Mouse (Mus musculus): ENCODE data around the gene Ubl7. TPM values are rescaled to one million over a fixed set of nuclear protein-coding genes. Genes with fewer than 3 reads are reported as not detected.

The Ubl7 gene
- total RNA-seq, 4 experiments from 2014 or later, result 109 to 132 (median 111) TPM

- no peak for DNase-seq (ENCODE audit: low spot score in 2 of 2)
Measured at GRCm38 (mm10) chr9:57912571-57912970, 1.8 kb downstream of the Ubl7 start.

DNA sequence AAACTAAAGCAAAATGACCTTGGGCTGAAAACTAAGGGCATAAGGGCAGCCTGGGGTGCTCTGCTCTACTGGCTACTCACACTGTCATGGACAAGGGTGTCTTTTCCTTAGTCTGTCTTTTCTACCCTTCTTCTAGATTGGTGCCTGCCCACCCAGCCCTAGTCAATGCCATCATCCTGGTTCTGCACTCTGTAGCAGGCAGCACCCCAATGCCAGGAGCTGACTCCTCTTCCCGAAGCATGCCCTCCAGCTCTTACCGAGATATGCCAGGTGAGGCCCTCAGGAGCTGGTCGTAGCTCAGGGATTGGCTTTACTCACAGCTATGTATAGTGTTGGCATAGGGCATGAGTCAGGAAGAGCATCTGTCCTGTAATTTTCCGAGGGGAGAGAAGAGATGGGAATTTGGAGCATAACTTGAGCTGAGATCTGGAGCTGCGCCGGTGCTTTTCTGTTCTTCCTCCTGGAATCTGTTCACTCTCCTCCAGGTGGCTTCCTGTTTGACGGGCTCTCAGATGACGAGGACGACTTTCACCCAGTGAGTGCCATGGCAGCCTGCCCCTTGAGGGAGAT is 10.8 kb downstream of the Ubl7 start:
- DNase-seq (ENCODE audit: low spot score in 2 of 2), result no peak

- DNase-seq (ENCODE audit: low spot score in 2 of 2), result no peak
Measured at GRCm38 (mm10) chr9:57922381-57922780, 11.6 kb downstream of the Ubl7 start.

DNA sequence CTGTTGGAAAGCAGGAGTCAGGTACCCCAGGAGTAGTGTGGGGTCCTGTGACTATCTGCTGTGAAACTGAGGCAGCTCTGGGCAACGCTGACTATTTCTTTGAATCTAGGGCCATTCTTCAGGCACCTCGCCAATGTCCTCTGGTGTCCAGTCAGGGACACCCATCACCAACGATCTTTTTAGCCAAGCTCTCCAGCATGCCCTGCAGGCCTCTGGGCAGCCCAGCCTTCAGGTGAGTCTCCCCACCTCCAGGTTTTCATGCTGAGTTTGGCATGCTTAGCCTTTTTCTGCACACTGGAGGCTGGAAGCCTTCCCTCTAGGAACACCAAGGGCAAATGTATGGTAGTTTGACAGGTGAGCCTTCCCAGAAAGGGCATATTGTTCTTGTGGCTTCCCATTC is 12.3 kb downstream of the Ubl7 start:
- DNase-seq (ENCODE audit: low spot score in 2 of 2), result no peak

GRCm38 (mm10) chr9:57931166-57931767 is 20.5 kb downstream of the Ubl7 start:
- no peak for DNase-seq (ENCODE audit: low spot score in 2 of 2)

GRCm38 (mm10) chr9:57932253-57932652 is 21.5 kb downstream of the Ubl7 start:
- DNase-seq (ENCODE audit: low spot score in 2 of 2), result peak in 1 of 2 experiments; percentile 65

- peak in 1 of 2 experiments; percentile 75 for DNase-seq (ENCODE audit: low spot score in 2 of 2)
Measured at GRCm38 (mm10) chr9:57932831-57933602, 22.2 kb downstream of the Ubl7 start.

DNA sequence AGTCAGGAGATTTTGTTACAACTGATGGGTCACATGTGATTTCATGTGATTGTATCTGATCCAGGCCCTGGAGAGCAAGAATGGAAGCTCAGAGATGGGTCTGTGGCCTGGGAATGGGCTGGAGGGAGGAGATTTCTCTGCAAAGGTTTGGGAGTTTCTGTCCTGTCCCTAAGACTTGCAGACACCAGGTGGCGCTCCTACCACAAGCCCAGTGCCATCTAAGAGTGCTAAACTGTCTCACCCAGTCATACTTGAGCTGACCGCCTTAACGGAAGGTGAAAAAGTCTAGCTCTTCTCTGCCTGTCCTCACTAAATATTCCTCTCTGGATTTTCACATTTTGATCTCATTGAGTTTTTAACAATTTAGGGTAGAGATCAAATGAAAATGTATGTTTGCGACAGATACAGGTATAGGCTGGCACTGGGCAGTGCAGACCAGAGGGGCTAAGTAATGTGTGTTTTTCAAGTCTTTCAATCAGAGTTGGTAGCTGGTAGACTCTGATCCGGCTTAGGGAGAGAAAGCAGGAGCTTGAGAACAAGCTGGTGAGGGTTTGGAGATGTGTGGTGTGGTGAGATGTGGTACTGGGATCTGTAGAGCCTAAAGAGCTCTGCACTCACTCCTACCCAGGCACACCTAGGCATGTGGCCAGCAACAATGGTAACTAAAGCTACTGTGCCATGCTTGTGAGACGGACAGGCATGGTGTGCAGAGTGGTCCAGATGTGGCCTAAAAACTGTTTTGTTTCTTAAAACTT is 25.1 kb downstream of the Ubl7 start:
- DNase-seq (ENCODE audit: low spot score in 2 of 2), result peak in 1 of 2 experiments; percentile 76

DNA sequence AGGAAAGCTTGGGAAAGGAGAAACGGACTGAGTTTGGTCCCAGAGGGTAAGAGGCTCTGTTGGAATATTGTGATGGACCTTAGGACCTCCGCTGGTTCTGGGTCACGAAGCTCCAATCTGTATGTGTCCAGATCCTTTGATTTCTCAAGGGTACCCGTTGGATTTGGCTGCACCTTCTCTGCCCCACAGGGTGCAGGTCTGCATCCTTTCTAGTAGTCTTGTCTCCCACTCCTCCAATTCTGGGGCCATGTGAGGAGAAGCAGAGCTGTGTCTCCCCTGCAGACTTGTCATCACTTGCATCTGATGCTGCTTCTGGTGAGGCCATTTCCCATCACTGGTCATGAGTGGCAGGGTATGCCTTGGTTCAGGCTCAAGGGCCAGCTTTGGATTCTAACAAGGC is 26.4 kb downstream of the Ubl7 start:
- DNase-seq (ENCODE audit: low spot score in 2 of 2), result peak in 1 of 2 experiments; percentile 8

DNA sequence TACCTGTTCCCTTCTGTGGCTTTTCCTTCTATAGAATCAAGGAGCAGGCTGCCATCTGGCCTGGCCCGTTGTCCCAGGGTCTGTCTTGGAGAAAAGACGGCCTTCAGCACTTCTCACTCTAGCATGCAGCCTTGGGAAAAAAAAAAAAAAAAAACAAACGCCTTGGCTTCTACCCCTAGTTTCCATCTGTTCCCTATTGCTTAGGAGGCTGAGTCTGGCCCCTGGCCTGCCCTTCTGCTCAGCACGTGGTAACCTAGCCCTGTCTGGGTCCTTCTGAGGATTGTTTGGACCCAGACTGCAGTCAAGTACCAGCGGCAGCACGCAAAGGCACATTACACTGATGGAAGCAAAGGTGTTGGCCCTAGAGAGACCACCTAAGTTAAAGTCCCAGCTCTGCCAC is 26.9 kb downstream of the Ubl7 start:
- DNase-seq (ENCODE audit: low spot score in 2 of 2), result no peak

- no peak for DNase-seq (ENCODE audit: low spot score in 2 of 2)
Measured at GRCm38 (mm10) chr9:57938225-57939055, 27.7 kb downstream of the Ubl7 start.

GRCm38 (mm10) chr9:57939431-57940348 is 28.9 kb downstream of the Ubl7 start, which contains the start of gene Sema7a:
TSS of gene Sema7a (plus strand) at chr9:57940112.
- DNase-seq (ENCODE audit: low spot score in 2 of 2), result peak; percentile 77 to 82

DNA sequence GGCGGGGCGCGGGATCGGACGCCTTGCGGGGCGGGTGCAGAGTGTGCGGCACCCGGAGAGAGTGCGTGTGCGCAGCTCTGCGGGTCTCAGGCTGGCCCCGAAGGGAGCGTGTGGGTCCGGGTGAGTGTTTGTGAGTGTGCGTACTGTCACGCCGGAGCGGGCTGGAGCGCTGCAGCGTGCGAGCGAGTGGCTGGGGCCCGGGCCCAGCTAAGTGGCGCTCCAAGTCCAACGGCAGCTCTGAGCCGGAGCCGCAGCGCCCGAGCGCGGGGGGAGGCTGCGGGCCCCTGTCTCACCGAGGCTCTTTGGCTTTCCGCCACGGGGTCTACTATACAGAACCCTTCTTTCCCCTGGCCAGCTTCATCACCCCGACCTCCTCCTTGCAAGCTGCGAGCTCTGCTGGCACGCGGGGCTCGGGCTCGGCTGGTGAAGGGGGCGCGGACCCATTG is 29.6 kb downstream of the Ubl7 start:
- DNase-seq (ENCODE audit: low spot score in 2 of 2), result no peak

DNA sequence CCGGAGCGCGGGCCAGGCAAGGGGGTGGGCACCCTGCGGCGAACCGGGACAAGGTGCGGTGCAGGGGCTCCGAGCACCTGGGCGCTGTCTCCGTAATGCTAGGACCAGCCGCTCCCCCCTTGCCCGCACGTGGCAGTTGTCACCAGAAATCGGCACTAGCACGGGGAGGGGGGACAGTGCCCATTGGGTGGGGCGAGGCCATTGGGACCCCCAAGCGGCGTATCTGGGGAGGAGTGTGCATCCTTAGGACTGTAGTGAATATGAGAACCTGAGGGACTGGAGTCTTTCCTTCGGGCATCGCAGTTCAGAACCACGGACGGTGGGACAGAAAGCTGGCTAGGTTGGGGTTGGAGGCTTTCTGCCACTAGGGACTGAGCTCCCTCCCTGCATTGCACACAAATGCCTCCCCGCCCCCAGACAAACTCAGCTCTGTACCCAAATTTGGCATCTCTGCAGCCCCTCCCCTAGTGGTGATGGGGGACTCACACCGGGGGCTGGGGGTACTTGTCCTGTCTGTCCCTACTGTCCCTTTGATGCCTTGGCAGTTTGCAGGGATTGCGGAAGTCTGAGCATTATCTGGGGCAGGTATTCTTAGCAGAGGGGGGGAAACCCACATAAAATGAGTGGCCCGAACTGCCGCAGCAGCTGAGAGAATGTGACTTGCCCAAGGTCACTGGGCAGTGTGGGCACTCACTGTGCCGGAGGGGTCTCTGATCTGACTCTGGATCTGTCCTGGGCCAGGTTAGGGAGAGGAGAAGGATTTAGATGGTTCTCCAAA is 30.3 kb downstream of the Ubl7 start:
- no peak for DNase-seq (ENCODE audit: low spot score in 2 of 2)

DNA sequence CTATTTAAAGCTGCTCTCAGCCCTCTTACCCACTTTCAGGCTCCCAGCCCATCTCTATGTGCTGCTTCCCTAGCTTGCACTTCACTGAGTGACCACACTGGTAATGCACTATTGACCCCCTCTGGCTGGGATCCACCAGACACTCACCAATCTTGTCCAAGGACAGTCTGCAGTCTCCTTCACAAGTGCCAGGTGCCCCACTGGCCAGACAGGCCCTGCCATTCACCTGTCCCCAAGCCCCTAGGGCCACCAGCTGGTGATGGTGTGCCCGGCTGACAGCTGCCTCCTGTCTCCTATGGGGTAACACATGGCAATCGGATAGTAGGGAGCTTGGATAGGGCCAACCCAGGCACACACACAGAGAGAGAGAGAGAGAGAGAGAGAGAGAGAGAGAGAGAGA is 31.3 kb downstream of the Ubl7 start:
- DNase-seq (ENCODE audit: low spot score in 2 of 2), result no peak

- no peak for DNase-seq (ENCODE audit: low spot score in 2 of 2)
Measured at GRCm38 (mm10) chr9:57943067-57943466, 32.3 kb downstream of the Ubl7 start.

DNA sequence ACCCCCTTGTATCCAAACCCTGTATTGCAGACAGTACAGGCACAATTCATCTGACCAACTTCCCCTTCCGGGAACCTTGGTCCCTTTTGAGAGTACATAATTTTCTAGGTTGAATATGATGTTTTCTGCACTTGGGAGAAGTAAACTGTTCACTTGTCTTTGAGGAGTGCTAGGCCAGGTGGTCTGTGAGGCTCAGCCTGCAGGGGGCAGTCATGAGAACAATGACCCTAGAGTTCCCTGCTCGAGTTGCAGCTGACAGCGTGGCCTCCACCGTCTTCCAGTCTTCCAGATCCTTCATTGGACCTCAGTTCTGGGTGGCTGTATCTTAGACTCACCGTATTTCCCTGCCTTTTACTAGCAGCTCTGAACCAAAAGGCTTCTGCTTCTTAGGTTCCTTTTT is 33.8 kb downstream of the Ubl7 start:
- DNase-seq (ENCODE audit: low spot score in 2 of 2), result no peak

- DNase-seq (ENCODE audit: low spot score in 2 of 2), result no peak
Measured at GRCm38 (mm10) chr9:57945771-57946616, 35.2 kb downstream of the Ubl7 start.

All from left cerebral cortex, adult 8-10 months (tissue).